In the genomic region with DNA sequence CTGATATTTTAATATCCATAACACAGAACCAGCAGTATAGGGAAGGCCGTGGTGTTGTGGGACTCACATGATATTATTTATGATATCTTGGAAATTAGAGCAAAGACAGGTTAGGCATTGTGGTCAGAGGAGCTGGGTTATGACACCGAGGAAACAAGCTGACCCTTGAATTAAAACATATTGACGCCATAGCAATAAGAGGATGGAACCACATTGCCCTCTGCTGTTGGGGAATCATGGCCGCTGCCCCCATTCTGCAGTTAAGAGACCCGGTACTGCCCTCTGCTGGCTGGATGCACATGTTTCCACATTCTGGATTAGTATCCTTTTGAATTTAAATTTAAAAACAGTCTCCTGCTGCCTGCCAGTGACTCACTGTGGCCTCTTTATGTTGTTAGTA, we compare ENCODE assay signal across 8 mouse cellular contexts.
DNase-seq lines count a peak whose midpoint lies in the region; ATAC-seq and TF ChIP-seq lines count a peak whose summit lies in the region.

No protein-coding gene starts in this region.

- TF ChIP-seq EP300 in heart, postnatal 0 days (IDR thresholded peaks at IDR 0.05; ENCODE audit: low read depth): no peak

- no peaks in the 10 kb centered on the region for H3K9me3 ChIP-seq in heart, postnatal 0 days (replicated peaks; ENCODE audit: control insufficient read depth, low read length)
- H3K9me3 ChIP-seq in lung, embryonic 16.5 days (ENCODE audit: control insufficient read depth, low read length): no peaks in the 10 kb centered on the region

- TF ChIP-seq POLR2A in bone marrow, adult 2 months (IDR thresholded peaks at IDR 0.05; ENCODE audit: borderline replicate concordance, control insufficient read depth, low read depth, low read length): no peak

- no peak overlapping the region for H3K4me3 ChIP-seq in bone marrow, adult 2 months (replicated peaks; ENCODE audit: control insufficient read depth, low read depth, low read length)
- no peak overlapping the region for H3K4me3 ChIP-seq in heart, postnatal 0 days (ENCODE audit: low read depth, low read length)
- no peak overlapping the region for H3K4me3 ChIP-seq in lung, embryonic 16.5 days (ENCODE audit: low read length)

- H3K27me3 ChIP-seq in heart, postnatal 0 days (ENCODE audit: control insufficient read depth, insufficient read depth, low read length): no peaks in the 10 kb centered on the region
- no peaks in the 10 kb centered on the region for H3K27me3 ChIP-seq in lung, embryonic 16.5 days (ENCODE audit: control insufficient read depth, insufficient read depth, low read depth, low read length)

- H3K27ac ChIP-seq in bone marrow, adult 2 months (ENCODE audit: control insufficient read depth, insufficient read depth, low read depth, low read length, poor library complexity): no peak overlapping the region
- H3K27ac ChIP-seq in heart, postnatal 0 days (ENCODE audit: low read depth): no peak overlapping the region
- no peak overlapping the region for H3K27ac ChIP-seq in lung, embryonic 16.5 days (ENCODE audit: low read length)

- peak; percentile 94 for TF ChIP-seq CTCF in bone marrow, adult 2 months (IDR thresholded peaks at IDR 0.05; ENCODE audit: control insufficient read depth, insufficient read depth, low read length)
- peak; percentile 100 for TF ChIP-seq CTCF in heart, postnatal 0 days (IDR thresholded peaks at IDR 0.05; ENCODE audit: low read depth)

- no peaks in the 10 kb centered on the region for H3K4me1 ChIP-seq in bone marrow, adult 2 months (ENCODE audit: control insufficient read depth, insufficient read depth, low read length)
- H3K4me1 ChIP-seq in heart, postnatal 0 days (ENCODE audit: control insufficient read depth, insufficient read depth): no peaks in the 10 kb centered on the region
- no peaks in the 10 kb centered on the region for H3K4me1 ChIP-seq in lung, embryonic 16.5 days (replicated peaks; ENCODE audit: control insufficient read depth, insufficient read depth, low read length)

- H3K36me3 ChIP-seq in heart, postnatal 0 days (replicated peaks; ENCODE audit: control insufficient read depth, insufficient read depth, low read length): no peaks in the 10 kb centered on the region
- H3K36me3 ChIP-seq in lung, embryonic 16.5 days (ENCODE audit: control insufficient read depth, insufficient read depth, low read length): no peaks in the 10 kb centered on the region

- H3K9ac ChIP-seq in heart, postnatal 0 days (replicated peaks; ENCODE audit: low read depth, low read length): no peak overlapping the region
- no peak overlapping the region for H3K9ac ChIP-seq in lung, embryonic 16.5 days (ENCODE audit: low read length)

- no peak overlapping the region for H3K4me2 ChIP-seq in heart, postnatal 0 days (ENCODE audit: low read depth, low read length)
- H3K4me2 ChIP-seq in lung, embryonic 16.5 days (ENCODE audit: low read depth, low read length): no peak overlapping the region

- WGBS in bone marrow, adult 2 months: 9% methylated on average over 5 of the region's 5 CpGs
- 30% methylated on average over 5 of the region's 5 CpGs for WGBS in heart, postnatal 0 days
- 30% methylated on average over 5 of the region's 5 CpGs for WGBS in lung, embryonic 16.5 days

- DNase-seq in CD8-positive naive resting alpha-beta T cell, adult 2 months (ENCODE audit: low read depth in 2 of 2, low spot score in 2 of 2): peak; percentile 65 to 77
- DNase-seq in fibroblast of lung, adult 2 months (ENCODE audit: low read depth): peak; percentile 59
- peak; percentile 81 for DNase-seq in heart, postnatal 0 days (ENCODE audit: low spot score)
- peak; percentile 93 for DNase-seq in layer of hippocampus, adult 11-12 months (ENCODE audit: low spot score)
- DNase-seq in ovary, postnatal 14 days (ENCODE audit: low spot score): peak; percentile 93
- peak; percentile 89 for DNase-seq in thymus, postnatal 14 days

- ATAC-seq in heart, postnatal 0 days (ENCODE audit: insufficient read depth, low read depth): peak; percentile 47; the same call in 1 of the 2 replicates
- ATAC-seq in lung, embryonic 16.5 days (ENCODE audit: low read depth): peak; percentile 54
